Mouse (Mus musculus) E14TG2a.4 (cell line): ENCODE data around the gene Actn4.

ENCODE experiments used
- CTCF ChIP-seq: conservative IDR thresholded peaks from 2 replicates; pipeline ENCODE4 v1.5.1; 2014; ENCODE audit warnings: low read length
- POU5F1 ChIP-seq: IDR thresholded peaks from 2 replicates; pipeline ENCODE4 v1.6.1; 2014; ENCODE audit warnings: low read length, borderline replicate concordance

- no peak for TF ChIP-seq CTCF
- no peak for TF ChIP-seq POU5F1
Measured at GRCm38 (mm10) chr7:28981651-28982273, 19.6 kb upstream of the Actn4 start, which contains the start of the genes Eif3k and Map4k1.
